Mouse (Mus musculus): ENCODE data around the gene Wbp1l.

Gene Wbp1l

DNA sequence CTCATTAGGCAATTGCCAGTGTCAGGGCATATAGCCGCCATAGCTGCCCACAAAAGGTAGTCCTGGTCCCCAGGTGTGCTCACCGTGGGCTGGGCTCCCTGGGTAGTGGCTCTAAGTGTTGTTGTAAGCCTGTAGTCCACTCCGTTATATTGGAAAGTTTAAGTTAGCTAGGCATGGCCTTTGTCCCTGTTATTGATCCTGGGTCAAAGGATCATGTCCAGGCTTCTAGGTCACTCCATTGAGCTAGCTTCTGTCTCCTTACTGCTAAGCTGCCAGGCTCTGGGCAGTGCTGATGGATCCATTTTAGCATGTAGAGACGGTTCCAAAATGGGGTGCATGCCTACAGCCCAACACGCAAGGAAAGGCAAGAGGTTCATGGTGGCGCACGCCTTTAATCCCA, 59.5 kb downstream of the Wbp1l start:
- no peak for DNase-seq (ENCODE audit: low spot score in 2 of 2)

DNA sequence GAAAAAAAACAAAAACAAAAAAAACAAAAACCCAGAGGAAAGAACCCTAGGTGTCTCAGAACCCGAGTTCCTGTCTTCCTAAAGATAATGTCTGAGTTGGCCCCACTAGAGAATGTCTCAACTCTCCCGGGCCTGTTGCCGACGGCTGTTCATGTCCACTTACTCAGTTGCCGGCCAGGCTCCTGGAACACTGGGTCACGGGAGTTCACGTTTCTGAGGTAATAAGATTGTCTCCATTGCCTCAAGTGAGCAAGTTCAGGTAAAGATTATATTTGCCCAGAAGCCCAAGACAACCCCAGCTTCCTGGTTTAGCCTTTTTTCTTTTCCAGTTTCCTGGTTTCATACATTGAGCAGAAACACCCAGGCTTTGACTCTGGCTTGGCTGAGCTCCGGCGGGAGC, 60.0 kb downstream of the Wbp1l start:
- DNase-seq (ENCODE audit: low spot score in 2 of 2) = no peak

DNA sequence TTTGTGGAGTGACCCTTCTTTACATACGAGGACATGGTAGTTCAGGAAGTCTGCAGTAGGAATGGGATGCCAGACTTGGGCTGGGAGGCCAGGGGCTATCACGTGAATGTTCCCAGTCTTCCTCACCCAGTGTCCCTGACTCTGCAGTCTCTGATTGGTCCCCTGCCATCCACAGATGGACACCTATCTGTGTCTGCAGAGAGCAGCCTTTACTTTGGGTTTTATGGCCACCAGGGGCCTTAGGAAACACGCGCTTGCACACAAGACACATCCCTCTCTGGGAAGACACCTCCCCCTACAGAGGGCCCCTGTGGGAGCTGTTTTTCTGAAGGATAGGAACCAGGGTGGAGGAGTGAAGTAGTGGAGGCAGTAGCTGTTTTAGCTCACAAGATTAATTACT, 62.6 kb downstream of the Wbp1l start:
- no peak for DNase-seq (ENCODE audit: low spot score in 2 of 2)

DNA sequence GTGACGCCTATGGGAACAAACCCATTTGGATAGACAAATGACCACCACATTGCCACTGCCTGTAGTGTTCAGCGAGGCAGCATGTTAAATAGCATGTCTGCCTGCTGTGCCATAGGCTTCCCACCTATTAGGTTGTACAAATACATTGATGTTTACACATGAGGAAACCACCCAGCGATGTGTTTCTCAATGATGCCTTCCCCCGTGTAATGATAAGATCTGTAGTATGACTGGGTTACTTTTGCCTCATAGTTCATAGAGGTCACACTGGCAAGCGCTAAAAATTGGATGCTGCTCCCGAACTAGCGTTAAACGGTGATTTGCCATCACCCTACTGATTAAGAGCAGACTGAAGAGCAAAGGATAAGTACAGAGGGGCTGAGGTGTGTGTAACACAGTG, 63.3 kb downstream of the Wbp1l start:
- no peak for DNase-seq (ENCODE audit: low spot score in 2 of 2)

DNA sequence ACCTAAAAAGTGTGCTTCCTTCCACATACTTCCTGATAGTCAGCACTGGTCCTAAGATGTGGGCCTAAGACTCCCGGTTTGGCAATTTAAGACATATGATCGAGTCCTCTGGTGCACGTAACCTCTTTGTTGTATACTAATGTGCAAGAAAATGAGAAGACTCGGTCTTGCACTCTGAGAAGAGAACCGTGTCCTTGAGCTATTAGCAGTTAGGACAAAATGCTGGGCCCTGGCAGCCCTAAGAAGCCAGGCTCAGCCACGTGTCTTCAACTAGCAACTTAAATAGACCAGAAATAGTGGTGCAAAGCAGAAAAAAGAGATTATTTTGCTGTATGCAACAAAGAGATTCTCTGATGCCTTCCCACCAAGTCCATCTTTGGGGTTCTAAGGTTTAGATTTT, 63.9 kb downstream of the Wbp1l start:
- no peak for DNase-seq (ENCODE audit: low spot score in 2 of 2)

DNA sequence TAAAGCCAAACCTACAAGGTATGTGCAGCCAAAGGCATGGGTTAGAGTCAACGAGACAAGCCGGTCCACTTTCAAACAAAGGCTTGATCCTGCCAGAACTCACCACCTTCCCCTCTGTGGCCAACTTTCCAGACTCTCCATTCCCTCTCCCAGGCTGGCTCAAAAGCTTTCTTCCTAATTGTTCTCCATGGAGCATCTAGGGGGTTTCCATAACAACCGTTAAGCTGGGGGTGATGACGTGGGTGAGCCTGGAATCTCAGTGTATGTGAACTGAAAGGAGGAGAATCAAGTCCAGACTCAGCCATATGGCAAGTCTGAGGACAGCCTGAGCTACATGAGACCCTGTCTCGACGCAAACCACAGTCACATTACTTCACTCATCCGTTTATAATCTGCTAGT, 66.6 kb downstream of the Wbp1l start:
- DNase-seq (ENCODE audit: low spot score in 2 of 2) = no peak

DNA sequence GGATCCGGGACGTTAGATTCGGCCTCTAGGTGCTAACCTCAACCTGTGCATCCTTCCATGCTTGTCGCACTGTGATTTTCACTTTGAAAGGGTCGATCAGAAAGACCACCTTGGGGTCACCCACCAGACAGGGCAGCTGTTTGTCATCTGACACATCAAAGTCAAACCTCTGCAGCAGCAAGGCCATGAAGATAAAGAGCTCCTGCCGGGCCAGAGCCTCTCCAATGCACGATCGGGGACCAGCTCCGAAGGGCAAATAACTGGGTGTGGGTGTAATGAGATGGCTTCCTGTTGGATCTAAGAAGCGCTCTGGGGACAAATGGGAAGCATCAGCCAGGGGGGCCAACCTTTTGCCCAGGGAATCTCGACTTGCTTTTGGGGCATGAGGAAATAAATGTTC, 68.4 kb downstream of the Wbp1l start:
- DNase-seq (ENCODE audit: low spot score in 2 of 2) = no peak

GRCm38 (mm10) chr19:46668263-46668662, 69.4 kb downstream of the Wbp1l start:
- no peak for DNase-seq (ENCODE audit: low spot score in 2 of 2)

- no peak for DNase-seq (ENCODE audit: low spot score in 2 of 2)
Observed at GRCm38 (mm10) chr19:46669802-46670201, 70.9 kb downstream of the Wbp1l start.

GRCm38 (mm10) chr19:46670691-46671090, 71.8 kb downstream of the Wbp1l start:
- peak; percentile 51 to 63 for DNase-seq (ENCODE audit: low spot score in 2 of 2)

DNA sequence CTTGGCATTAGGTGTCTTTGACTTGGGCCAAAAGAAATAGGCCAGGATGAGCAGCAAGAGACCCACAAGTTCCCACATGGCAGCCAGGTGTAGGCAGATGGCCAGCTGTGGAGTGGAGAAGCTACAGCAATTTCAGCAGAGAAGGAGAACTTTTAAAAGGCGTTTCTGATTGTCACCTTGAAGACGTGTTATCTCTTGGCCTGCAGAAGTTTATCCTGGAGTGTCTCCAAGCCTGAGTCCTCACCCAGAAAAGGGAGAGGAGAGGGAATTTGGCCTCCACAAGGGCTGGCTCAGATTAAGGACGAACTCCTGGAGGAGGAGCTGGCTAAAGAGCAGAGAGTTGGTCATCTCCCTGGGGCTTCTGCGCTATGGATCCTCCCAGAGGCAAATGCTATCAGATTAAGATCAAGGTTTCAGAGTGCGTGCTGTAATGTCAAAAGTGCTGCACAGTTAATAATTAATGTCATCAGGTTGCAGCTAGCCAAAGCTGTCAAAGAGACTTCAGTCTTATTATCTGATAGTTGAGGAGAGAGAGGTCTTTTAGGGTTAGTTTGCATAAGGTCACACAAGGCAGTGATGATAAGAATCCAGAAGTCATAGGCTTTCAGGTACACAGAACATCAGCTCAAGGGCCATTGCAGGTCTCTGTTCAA, 74.0 kb downstream of the Wbp1l start, which contains the start of gene Cyp17a1:
Gene Cyp17a1, minus strand, starts transcription at position 407 of the 653 bp plus-strand sequence.
- DNase-seq (ENCODE audit: low spot score in 2 of 2) = no peak

DNA sequence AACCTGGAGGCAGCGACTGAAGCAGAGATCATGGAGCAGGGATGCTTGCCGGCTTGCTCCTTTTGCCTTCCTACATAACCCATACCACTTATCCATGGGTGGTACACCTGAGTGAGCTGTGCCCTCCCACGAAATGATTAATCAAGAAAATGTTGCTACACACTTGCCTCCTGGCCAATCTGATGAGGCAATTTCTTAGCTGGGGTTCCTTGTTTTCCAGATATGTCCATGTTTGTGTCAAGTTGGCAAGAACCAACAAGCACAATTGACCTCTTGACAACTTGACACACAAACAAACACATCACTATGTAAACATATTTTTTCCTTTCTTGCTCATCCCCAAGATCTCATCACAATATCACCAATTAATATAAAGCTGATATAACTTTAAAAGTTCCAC, 76.8 kb downstream of the Wbp1l start:
- DNase-seq (ENCODE audit: low spot score in 2 of 2) = no peak

GRCm38 (mm10) chr19:46679720-46680383, 81.0 kb downstream of the Wbp1l start:
- DNase-seq (ENCODE audit: low spot score in 2 of 2) = no peak

- DNase-seq (ENCODE audit: low spot score in 2 of 2) = peak; percentile 77 to 84
Observed at GRCm38 (mm10) chr19:46689460-46690372, 90.8 kb downstream of the Wbp1l start, which contains the start of gene Borcs7. TSS of gene Borcs7 (plus strand) at chr19:46689906.

DNA sequence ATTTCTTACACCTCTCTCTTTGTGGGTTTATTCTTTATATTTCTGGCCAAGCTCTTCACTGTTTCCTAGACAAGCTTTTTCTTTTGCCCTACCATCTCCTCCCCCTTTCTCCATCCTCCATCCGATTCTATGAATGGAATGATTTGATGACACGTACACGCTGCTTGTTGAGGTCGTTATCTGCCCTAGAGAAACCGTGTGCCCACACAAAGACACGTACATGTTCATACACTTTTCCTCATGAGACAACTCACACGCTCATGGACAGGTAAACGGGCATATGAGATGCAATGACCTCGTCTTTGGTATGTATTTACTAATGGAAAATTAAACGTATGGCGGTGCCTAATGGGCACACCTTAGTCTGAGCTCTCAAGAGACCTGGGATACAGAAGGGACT, 91.5 kb downstream of the Wbp1l start:
- DNase-seq (ENCODE audit: low spot score in 2 of 2) = no peak

GRCm38 (mm10) chr19:46691078-46691477, 92.2 kb downstream of the Wbp1l start:
- DNase-seq (ENCODE audit: low spot score in 2 of 2) = no peak

GRCm38 (mm10) chr19:46693146-46693545, 94.3 kb downstream of the Wbp1l start:
- no peak for DNase-seq (ENCODE audit: low spot score in 2 of 2)

- no peak for DNase-seq (ENCODE audit: low spot score in 2 of 2)
Observed at GRCm38 (mm10) chr19:46696482-46696881, 97.6 kb downstream of the Wbp1l start.

DNA sequence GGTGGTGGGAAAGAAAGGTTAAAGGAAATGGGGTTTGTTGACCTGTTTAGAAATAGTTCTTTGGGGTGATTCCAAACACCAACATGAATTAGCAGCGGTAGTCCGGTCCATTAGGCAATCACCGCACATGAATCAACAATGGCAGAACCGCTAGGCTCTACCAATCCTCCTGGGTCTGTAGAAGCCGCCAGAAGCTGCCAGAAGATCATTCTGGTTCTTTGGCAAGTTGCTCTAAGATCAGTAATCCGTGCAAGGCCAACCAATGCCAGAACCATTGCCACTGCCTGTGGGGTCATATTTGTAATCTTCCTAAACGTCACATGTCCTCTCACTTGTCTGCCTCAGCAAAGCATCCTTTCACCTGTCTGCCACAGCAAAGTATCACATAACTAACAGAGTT, 98.1 kb downstream of the Wbp1l start:
- DNase-seq (ENCODE audit: low spot score in 2 of 2) = no peak

GRCm38 (mm10) chr19:46697840-46698517, 99.1 kb downstream of the Wbp1l start:
- DNase-seq (ENCODE audit: low spot score in 2 of 2) = peak; percentile 30 to 52

GRCm38 (mm10) chr19:46699011-46699481, 100.2 kb downstream of the Wbp1l start:
- DNase-seq (ENCODE audit: low spot score in 2 of 2) = peak; percentile 23 to 25

DNA sequence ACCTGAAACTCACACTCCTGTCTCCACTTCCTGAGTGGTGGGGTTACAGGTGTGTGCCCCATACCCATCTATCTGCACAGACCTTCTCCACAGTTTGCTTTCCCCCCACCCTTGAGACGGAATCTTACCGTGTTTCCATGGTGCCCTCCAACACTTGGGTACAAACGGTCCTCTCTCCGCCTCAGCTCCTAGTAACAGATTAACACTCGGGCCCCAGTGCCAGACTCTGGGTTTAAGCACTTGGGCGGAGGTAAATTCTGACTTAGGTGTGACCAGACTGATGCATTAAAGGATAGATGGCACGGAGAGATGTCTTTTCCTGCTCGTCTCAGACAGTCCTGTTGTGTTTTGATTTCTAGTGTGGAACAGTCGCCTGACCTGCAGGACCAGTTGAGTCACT, 102.3 kb downstream of the Wbp1l start:
- no peak for DNase-seq (ENCODE audit: low spot score in 2 of 2)
